Mouse (Mus musculus) limb, embryonic 11.5 days (tissue): Measurements from ENCODE around the gene 9130204L05Rik. TPM values are rescaled to one million over a fixed set of nuclear protein-coding genes. Genes with fewer than 3 reads are reported as not detected.

Experiments
- ATAC-seq: fragments of 200-750 bp; cut with Nextera tagmentation; 2 replicates; pipeline ENCODE4 v1.8.0; 2017; ENCODE audit warnings: low read depth; ENCODE audit not compliant: insufficient number of reproducible peaks, low FRiP score, low TSS enrichment
- DNase-seq: peaks from one replicate; pipeline ENCODE4 v3.0.0-alpha.2; 2015; ENCODE audit warnings: low spot score
- H3K27ac ChIP-seq: fragments of 300-500 bp; sonication (generic); replicated peaks from 2 replicates; pipeline ENCODE4 v1.5.1; 2014; ENCODE audit warnings: low read depth, mild to moderate bottlenecking, low read length
- H3K27me3 ChIP-seq: fragments of 300-500 bp; sonication (generic); 2 replicates; pipeline ENCODE4 v1.6.1; 2014; ENCODE audit warnings: mild to moderate bottlenecking, low read length, mixed read lengths; ENCODE audit not compliant: control insufficient read depth, insufficient read depth
- H3K36me3 ChIP-seq: fragments of 300-500 bp; sonication (generic); 2 replicates; pipeline ENCODE4 v1.6.1; 2014; ENCODE audit warnings: mild to moderate bottlenecking, low read length, moderate library complexity, mixed read lengths; ENCODE audit not compliant: control insufficient read depth, insufficient read depth
- H3K4me1 ChIP-seq: fragments of 300-500 bp; sonication (generic); 2 replicates; pipeline ENCODE4 v1.6.1; 2014; ENCODE audit warnings: low read length, mixed read lengths; ENCODE audit not compliant: control insufficient read depth, insufficient read depth
- H3K4me2 ChIP-seq: fragments of 300-500 bp; sonication (generic); 2 replicates; pipeline ENCODE4 v1.6.1; 2014; ENCODE audit warnings: low read depth, mild to moderate bottlenecking, moderate library complexity; ENCODE audit not compliant: severe bottlenecking
- H3K4me3 ChIP-seq: fragments of 300-500 bp; sonication (generic); 2 replicates; pipeline ENCODE4 v1.5.1; 2014; ENCODE audit warnings: low read depth, low read length
- H3K9ac ChIP-seq: fragments of 300-500 bp; sonication (generic); 2 replicates; pipeline ENCODE4 v1.6.1; 2014; ENCODE audit warnings: mild to moderate bottlenecking, low read length
- H3K9me3 ChIP-seq: fragments of 300-500 bp; sonication (generic); 2 replicates; pipeline ENCODE4 v1.6.1; 2016; ENCODE audit warnings: low read length; ENCODE audit not compliant: control insufficient read depth
- WGBS: fragments of 180-500 bp; shearing (Covaris S2); extraction: QIAGEN DNeasy Blood & Tissue Kit; methylation state at CpG from one replicate; pipeline ENCODE4 v1.1.7; 2014; 5-methylcytosine and 5-hydroxymethylcytosine counted together
- polyA plus RNA-seq: library from polyadenylated mRNA; unstranded; fragments of >200 nt; fragmentation: Nextera tagmentation; extraction: Ambion mirVana; gene quantifications from 2 replicates; pipeline ENCODE4 v1.2.1, GENCODE M21; 2014

The 9130204L05Rik gene
- not detected in 2 replicates for polyA plus RNA-seq

DNA sequence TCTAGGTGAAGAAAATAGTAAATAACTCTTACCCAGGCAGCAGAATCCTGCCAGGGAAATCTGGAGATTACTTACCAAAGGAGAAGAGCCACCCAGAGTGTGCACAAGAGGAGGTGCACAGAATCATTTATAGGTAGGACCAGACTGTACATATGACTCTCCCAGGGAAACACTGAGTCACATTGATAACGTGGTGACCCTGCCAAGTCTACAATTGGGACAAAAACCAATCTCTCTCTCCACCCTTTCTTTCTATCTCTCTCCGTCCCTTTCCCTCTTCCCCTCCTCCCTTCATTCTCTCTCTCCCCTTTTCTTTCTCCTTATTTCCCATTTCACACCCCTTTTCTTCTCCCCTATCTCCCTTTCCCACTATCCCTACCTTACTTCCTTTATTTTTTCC, at the start of gene 9130204L05Rik:
Gene 9130204L05Rik, minus strand, starts transcription at position 101 of the 400 bp plus-strand sequence.
- H3K9me3 ChIP-seq, result peaks cover 3% of the 10 kb centered on the region; the same call in 1 of the 2 replicates
- WGBS, result 63% methylated on average over 2 of the region's 2 CpGs
- no peaks in the 10 kb centered on the region for H3K36me3 ChIP-seq
- H3K4me2 ChIP-seq, result no peak within 1 kb of the TSS
- no peaks in the 10 kb centered on the region for H3K27me3 ChIP-seq
- H3K4me3 ChIP-seq, result no peak within 1 kb of the TSS
- DNase-seq (no peak), ATAC-seq (no peak)
- H3K27ac ChIP-seq, result no peak within 1 kb of the TSS
- H3K4me1 ChIP-seq, result no peaks in the 10 kb centered on the region
- no peak within 1 kb of the TSS for H3K9ac ChIP-seq

DNA sequence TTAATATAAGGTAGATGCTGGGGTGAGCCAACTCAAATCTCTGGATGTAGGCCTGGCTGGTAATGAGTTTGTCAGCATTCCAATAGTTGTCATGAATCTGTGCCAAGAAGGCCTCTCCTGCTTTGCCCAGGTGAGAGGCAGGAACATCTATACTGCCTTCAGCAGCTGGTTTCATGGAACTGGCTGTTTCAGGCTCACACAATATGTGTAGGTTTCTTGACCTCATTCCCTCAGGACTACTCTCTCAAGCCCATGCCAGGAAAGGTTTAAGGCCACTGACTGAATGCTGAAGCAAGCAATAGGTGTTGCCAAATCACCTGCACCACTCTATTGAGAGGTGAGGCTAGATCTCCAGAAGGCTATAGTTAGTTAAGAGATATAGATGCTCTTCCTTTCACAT, 18.1 kb upstream of the 9130204L05Rik start:
- H3K4me1 ChIP-seq, result no peaks in the 10 kb centered on the region
- no peaks in the 10 kb centered on the region for H3K27me3 ChIP-seq
- no peak overlapping the region for H3K4me3 ChIP-seq
- H3K27ac ChIP-seq, result no peak overlapping the region
- H3K9me3 ChIP-seq, result 0 out of 2 replicates have a peak, but pooled peaks cover 4% of the 10 kb centered on the region
- no peaks in the 10 kb centered on the region for H3K36me3 ChIP-seq
- no peak for ATAC-seq
- no peak for DNase-seq
- H3K4me2 ChIP-seq, result no peak overlapping the region
- H3K9ac ChIP-seq, result no peak overlapping the region

DNA sequence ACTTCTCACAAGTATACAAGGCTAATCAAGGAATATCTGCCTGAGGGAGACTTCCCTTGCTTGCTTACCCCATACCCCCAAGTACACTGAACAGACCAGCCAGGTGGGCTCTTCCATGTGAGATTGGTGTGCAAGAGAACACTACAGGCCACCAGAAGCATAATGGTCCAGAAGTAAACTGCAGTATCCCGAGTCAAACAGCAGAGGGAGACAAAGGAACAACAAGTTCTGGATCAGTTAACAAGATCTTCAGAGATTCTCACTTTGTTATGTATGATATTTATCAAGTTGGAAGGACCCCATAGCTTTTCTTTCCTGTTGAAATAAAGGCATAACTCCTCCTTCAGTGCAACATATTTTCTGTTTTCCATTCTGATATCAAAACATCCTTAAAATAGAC, 31.4 kb downstream of the 9130204L05Rik start:
- Histone ChIP-seq H3K9me3 (no peaks in the 10 kb centered on the region), H3K4me1 (no peaks in the 10 kb centered on the region), H3K9ac (no peak overlapping the region), H3K27ac (no peak overlapping the region), H3K27me3 (no peaks in the 10 kb centered on the region), H3K4me2 (no peak overlapping the region), H3K4me3 (no peak overlapping the region), H3K36me3 (no peaks in the 10 kb centered on the region)
- no peak for DNase-seq
- ATAC-seq, result no peak
- 6% methylated on average over 1 of the region's 1 CpGs for WGBS

DNA sequence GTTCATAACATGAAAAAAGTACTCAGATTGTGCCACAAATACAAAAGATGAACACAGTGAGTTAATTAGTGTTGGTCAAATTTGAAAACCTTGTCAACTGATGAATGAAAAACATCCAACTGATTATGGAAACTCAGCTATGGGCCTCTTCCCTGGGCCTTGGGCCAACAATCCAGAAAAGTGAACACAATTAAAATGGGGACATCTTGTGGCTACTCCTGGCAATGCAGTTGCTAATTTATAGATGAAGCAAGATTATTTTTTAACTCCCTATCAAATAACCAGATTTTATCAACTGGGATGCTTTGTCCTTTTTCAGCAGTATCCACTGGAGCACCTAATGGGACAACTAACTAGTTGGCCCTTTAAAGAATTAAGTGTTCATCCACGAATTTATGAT, 37.9 kb downstream of the 9130204L05Rik start:
- WGBS, result 14% methylated on average over 1 of the region's 1 CpGs
- H3K4me1 ChIP-seq, result no peaks in the 10 kb centered on the region
- H3K9ac ChIP-seq, result no peak overlapping the region
- no peak overlapping the region for H3K27ac ChIP-seq
- H3K9me3 ChIP-seq, result no peaks in the 10 kb centered on the region
- ATAC-seq (no peak), DNase-seq (no peak)
- no peaks in the 10 kb centered on the region for H3K36me3 ChIP-seq
- no peaks in the 10 kb centered on the region for H3K27me3 ChIP-seq
- H3K4me3 ChIP-seq, result no peak overlapping the region
- H3K4me2 ChIP-seq, result no peak overlapping the region
